Mouse (Mus musculus) MEL (cell line): ENCODE data around the gene Rgs12.

Experiments
- CHD2 ChIP-seq: IDR thresholded peaks from 2 replicates; pipeline ENCODE4 v1.6.1; 2011; ENCODE audit warnings: low read length, improper control_type of control experiment
- CTCF ChIP-seq, 3 experiments: IDR thresholded peaks in 2 of 3; conservative IDR thresholded peaks in 1 of 3; 2 replicates each; pipeline ENCODE4 v1.5.1; 2011 to 2012; ENCODE audit warnings: low read length in 3 of 3, low read depth in 2 of 3, mild to moderate bottlenecking in 2 of 3, improper control_type of control experiment in 1 of 3, inconsistent platforms in 1 of 3, mixed read lengths in 1 of 3, moderate library complexity in 1 of 3; ENCODE audit not compliant: control insufficient read depth in 1 of 3, insufficient read depth in 1 of 3, poor library complexity in 1 of 3, severe bottlenecking in 1 of 3
- GATA1 ChIP-seq: IDR thresholded peaks from 2 replicates; pipeline ENCODE4 v1.6.1; 2011; ENCODE audit warnings: low read depth, low read length, improper control_type of control experiment
- HCFC1 ChIP-seq: IDR thresholded peaks from 2 replicates; pipeline ENCODE4 v1.6.1; 2012; ENCODE audit warnings: low read depth, mild to moderate bottlenecking, inconsistent platforms, low read length, improper control_type of control experiment, moderate library complexity
- MAFK ChIP-seq: IDR thresholded peaks from 2 replicates; pipeline ENCODE4 v1.6.1; 2011; ENCODE audit warnings: low read depth, mild to moderate bottlenecking, low read length, improper control_type of control experiment, borderline replicate concordance
- MEF2A ChIP-seq: IDR thresholded peaks from 2 replicates; pipeline ENCODE4 v1.6.1; 2014; ENCODE audit warnings: low read depth, mild to moderate bottlenecking, inconsistent platforms, low read length, improper control_type of control experiment; ENCODE audit not compliant: poor library complexity, insufficient replicate concordance, severe bottlenecking; ENCODE audit errors: extremely low read depth
- POLR2A ChIP-seq, 2 experiments: IDR thresholded peaks; 2 replicates each; pipeline ENCODE4 v1.6.1; 2011 to 2012; ENCODE audit warnings: low read length in 2 of 2, mild to moderate bottlenecking in 2 of 2, control low read depth in 1 of 2, improper control_type of control experiment in 1 of 2, low read depth in 1 of 2, moderate library complexity in 1 of 2; ENCODE audit not compliant: control insufficient read depth in 1 of 2, insufficient read depth in 1 of 2, poor library complexity in 1 of 2
- UBTF ChIP-seq: IDR thresholded peaks from 2 replicates; pipeline ENCODE4 v1.6.1; 2012; ENCODE audit warnings: low read depth, mild to moderate bottlenecking, inconsistent platforms, low read length, improper control_type of control experiment, moderate library complexity, borderline replicate concordance; ENCODE audit not compliant: insufficient read depth
- ZMIZ1 ChIP-seq: IDR thresholded peaks from 2 replicates; pipeline ENCODE4 v1.6.1; 2012; ENCODE audit warnings: low read depth, mild to moderate bottlenecking, inconsistent platforms, low read length, improper control_type of control experiment, moderate library complexity

GRCm38 (mm10) chr5:34922531-34922930, 26.7 kb upstream of the Rgs12 start:
- no peak for TF ChIP-seq UBTF
- no peak for TF ChIP-seq CTCF (IDR thresholded peaks at IDR 0.05 in 2 of 3, conservative IDR thresholded peaks at IDR 0.05 in 1 of 3; ENCODE audit: control insufficient read depth in 1 of 3, insufficient read depth in 1 of 3, low read depth in 2 of 3, low read length in 3 of 3, poor library complexity in 1 of 3, severe bottlenecking in 1 of 3)
- no peak for TF ChIP-seq ZMIZ1
- TF ChIP-seq POLR2A (IDR thresholded peaks at IDR 0.05; ENCODE audit: control insufficient read depth in 1 of 2, insufficient read depth in 1 of 2, low read depth in 1 of 2, low read length in 2 of 2, poor library complexity in 1 of 2): no peak
- no peak for TF ChIP-seq HCFC1
- TF ChIP-seq CHD2: no peak
- TF ChIP-seq GATA1: no peak
- TF ChIP-seq MEF2A: no peak
- TF ChIP-seq MAFK: no peak
